Mouse (Mus musculus): ENCODE data around the gene Btaf1. TPM values are rescaled to one million over a fixed set of nuclear protein-coding genes. Genes with fewer than 3 reads are reported as not detected.

Btaf1 gene
- polyA plus RNA-seq, 1 experiment = 11.1 TPM

DNA sequence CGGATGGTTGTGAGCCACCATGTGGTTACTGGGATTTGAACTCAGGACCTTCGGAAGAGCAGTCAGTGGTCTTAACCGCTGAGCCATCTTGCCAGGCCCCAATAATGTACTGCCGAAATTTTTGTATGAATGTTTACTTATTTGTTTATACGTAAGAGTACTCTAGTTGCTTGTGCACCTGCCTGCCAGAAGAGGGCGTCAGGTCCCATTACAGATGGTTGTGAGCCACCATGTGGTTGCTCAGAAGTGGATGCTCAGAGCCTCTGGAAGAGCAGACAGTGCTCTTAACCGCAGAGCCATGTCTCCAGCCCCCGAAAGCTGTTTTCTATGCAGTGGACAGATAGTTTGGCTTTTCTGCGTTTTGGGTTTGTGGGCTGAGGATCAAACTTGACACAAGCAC lies 28.1 kb upstream of the Btaf1 start:
- Histone ChIP-seq H3K27ac (ENCODE audit: control insufficient read depth, insufficient read depth, low read depth, low read length, poor library complexity) (no peak overlapping the region), H3K4me3 (replicated peaks; ENCODE audit: control insufficient read depth, low read depth, low read length) (no peak overlapping the region), H3K4me1 (ENCODE audit: control insufficient read depth, insufficient read depth, low read length) (no peaks in the 10 kb centered on the region)
- WGBS = 69% methylated on average over 9 of the region's 9 CpGs
- TF ChIP-seq POLR2A (IDR thresholded peaks at IDR 0.05; ENCODE audit: borderline replicate concordance, control insufficient read depth, low read depth, low read length) (no peak), CTCF (IDR thresholded peaks at IDR 0.05; ENCODE audit: control insufficient read depth, insufficient read depth, low read length) (peak; percentile 51; the same call in 1 of the 2 replicates)

DNA sequence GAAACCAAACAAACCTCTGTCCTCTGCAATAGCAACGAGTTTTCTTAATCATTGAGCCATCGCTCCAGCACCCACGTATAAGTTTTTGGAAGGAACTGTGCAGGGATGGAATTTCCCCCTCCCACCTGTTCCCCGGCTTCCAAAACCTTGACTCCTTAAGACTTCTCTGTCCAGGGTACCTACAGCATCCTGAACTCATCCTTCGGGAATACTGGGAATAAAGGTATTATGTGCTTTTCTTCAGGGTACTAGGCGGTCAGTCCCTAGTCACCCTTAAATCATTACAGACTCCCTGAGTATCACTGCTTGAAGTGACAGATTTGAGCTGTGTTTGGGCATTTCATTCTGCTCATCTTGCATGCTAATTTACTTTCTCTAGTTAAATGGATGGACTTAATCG lies 22.5 kb upstream of the Btaf1 start:
- no peaks in the 10 kb centered on the region for H3K4me1 ChIP-seq (ENCODE audit: control insufficient read depth, insufficient read depth, low read length)
- H3K27ac ChIP-seq (ENCODE audit: control insufficient read depth, insufficient read depth, low read depth, low read length, poor library complexity) = no peak overlapping the region
- TF ChIP-seq POLR2A (IDR thresholded peaks at IDR 0.05; ENCODE audit: borderline replicate concordance, control insufficient read depth, low read depth, low read length) = no peak
- no peak for TF ChIP-seq CTCF (IDR thresholded peaks at IDR 0.05; ENCODE audit: control insufficient read depth, insufficient read depth, low read length)
- WGBS = 57% methylated on average over 7 of the region's 7 CpGs
- H3K4me3 ChIP-seq (replicated peaks; ENCODE audit: control insufficient read depth, low read depth, low read length) = no peak overlapping the region

- TF ChIP-seq CTCF (IDR thresholded peaks at IDR 0.05; ENCODE audit: control insufficient read depth, insufficient read depth, low read length) = no peak
- TF ChIP-seq POLR2A (IDR thresholded peaks at IDR 0.05; ENCODE audit: borderline replicate concordance, control insufficient read depth, low read depth, low read length) = no peak
- H3K27ac ChIP-seq (ENCODE audit: control insufficient read depth, insufficient read depth, low read depth, low read length, poor library complexity) = no peak overlapping the region
- WGBS = 4% methylated on average over 41 of the region's 41 CpGs
- H3K4me3 ChIP-seq (replicated peaks; ENCODE audit: control insufficient read depth, low read depth, low read length) = peak overlapping the region; percentile 55
- no peaks in the 10 kb centered on the region for H3K4me1 ChIP-seq (ENCODE audit: control insufficient read depth, insufficient read depth, low read length)
These were observed 21.5 kb upstream of the Btaf1 start for GRCm38 (mm10) chr19:36904211-36905007.

- Histone ChIP-seq H3K27ac (ENCODE audit: control insufficient read depth, insufficient read depth, low read depth, low read length, poor library complexity) (no peak overlapping the region), H3K4me1 (ENCODE audit: control insufficient read depth, insufficient read depth, low read length) (no peaks in the 10 kb centered on the region), H3K4me3 (replicated peaks; ENCODE audit: control insufficient read depth, low read depth, low read length) (no peak overlapping the region)
- WGBS = 81% methylated on average over 3 of the region's 3 CpGs
- TF ChIP-seq POLR2A (IDR thresholded peaks at IDR 0.05; ENCODE audit: borderline replicate concordance, control insufficient read depth, low read depth, low read length) (no peak), CTCF (IDR thresholded peaks at IDR 0.05; ENCODE audit: control insufficient read depth, insufficient read depth, low read length) (no peak)
These were observed 16.7 kb upstream of the Btaf1 start for GRCm38 (mm10) chr19:36909150-36909549.

GRCm38 (mm10) chr19:36909676-36910292 lies 16.1 kb upstream of the Btaf1 start:
- Histone ChIP-seq H3K4me3 (replicated peaks; ENCODE audit: control insufficient read depth, low read depth, low read length) (no peak overlapping the region), H3K4me1 (ENCODE audit: control insufficient read depth, insufficient read depth, low read length) (no peaks in the 10 kb centered on the region), H3K27ac (ENCODE audit: control insufficient read depth, insufficient read depth, low read depth, low read length, poor library complexity) (no peak overlapping the region)
- TF ChIP-seq CTCF (IDR thresholded peaks at IDR 0.05; ENCODE audit: control insufficient read depth, insufficient read depth, low read length) = peak; percentile 82
- TF ChIP-seq POLR2A (IDR thresholded peaks at IDR 0.05; ENCODE audit: borderline replicate concordance, control insufficient read depth, low read depth, low read length) = no peak
- WGBS = 24% methylated on average over 9 of the region's 9 CpGs

- no peak overlapping the region for H3K4me3 ChIP-seq (replicated peaks; ENCODE audit: control insufficient read depth, low read depth, low read length)
- TF ChIP-seq CTCF (IDR thresholded peaks at IDR 0.05; ENCODE audit: control insufficient read depth, insufficient read depth, low read length) (no peak), POLR2A (IDR thresholded peaks at IDR 0.05; ENCODE audit: borderline replicate concordance, control insufficient read depth, low read depth, low read length) (no peak)
- H3K27ac ChIP-seq (ENCODE audit: control insufficient read depth, insufficient read depth, low read depth, low read length, poor library complexity) = no peak overlapping the region
- no peaks in the 10 kb centered on the region for H3K4me1 ChIP-seq (ENCODE audit: control insufficient read depth, insufficient read depth, low read length)
- WGBS = 46% methylated on average over 12 of the region's 12 CpGs
These were observed 15.3 kb upstream of the Btaf1 start for GRCm38 (mm10) chr19:36910424-36911045.

DNA sequence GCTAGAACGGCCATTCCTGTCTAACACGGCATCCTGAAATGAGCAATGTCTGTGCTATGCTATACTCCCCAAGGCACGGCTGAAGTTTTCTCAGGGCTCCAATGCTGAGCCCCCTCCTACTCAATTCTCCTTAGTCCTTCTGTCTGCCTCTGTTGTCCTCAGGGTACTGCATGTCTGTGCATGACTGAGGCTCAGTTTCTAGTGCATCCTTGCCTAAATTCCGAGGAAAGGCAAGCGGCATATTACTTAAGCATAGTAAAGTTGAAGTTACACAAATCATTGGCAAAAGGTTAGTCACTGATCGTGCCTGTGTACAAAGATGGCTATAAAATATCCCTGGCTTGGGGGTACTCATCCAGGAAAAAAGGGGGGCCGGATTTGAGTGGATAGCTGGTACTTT lies 12.8 kb upstream of the Btaf1 start:
- WGBS = 75% methylated on average over 7 of the region's 7 CpGs
- TF ChIP-seq POLR2A (IDR thresholded peaks at IDR 0.05; ENCODE audit: borderline replicate concordance, control insufficient read depth, low read depth, low read length) (no peak), CTCF (IDR thresholded peaks at IDR 0.05; ENCODE audit: control insufficient read depth, insufficient read depth, low read length) (no peak)

DNA sequence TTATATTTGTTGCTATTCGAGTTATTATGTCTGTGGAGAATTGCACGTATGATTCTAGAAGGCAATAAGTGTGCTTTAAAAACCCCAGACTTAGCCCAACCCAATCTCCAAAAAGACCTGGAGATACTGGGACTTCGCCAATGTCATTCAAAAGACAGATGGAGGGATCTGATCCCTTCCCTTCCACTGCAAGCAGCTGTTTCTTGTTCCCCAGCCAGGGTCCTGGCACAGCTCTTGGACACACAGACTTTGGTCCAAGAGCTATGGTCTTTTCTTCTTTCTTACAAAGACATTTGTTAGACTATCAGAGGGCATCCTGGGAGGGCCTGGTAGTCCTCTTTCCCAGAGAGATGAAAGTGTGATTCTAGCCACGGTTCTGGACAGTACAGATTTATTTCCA lies 9.7 kb upstream of the Btaf1 start:
- Histone ChIP-seq H3K4me3 (replicated peaks; ENCODE audit: control insufficient read depth, low read depth, low read length) (no peak overlapping the region), H3K27ac (ENCODE audit: control insufficient read depth, insufficient read depth, low read depth, low read length, poor library complexity) (no peak overlapping the region), H3K4me1 (ENCODE audit: control insufficient read depth, insufficient read depth, low read length) (no peaks in the 10 kb centered on the region; the same call in 1 of the 2 replicates)
- no peak for TF ChIP-seq CTCF (IDR thresholded peaks at IDR 0.05; ENCODE audit: control insufficient read depth, insufficient read depth, low read length)
- TF ChIP-seq POLR2A (IDR thresholded peaks at IDR 0.05; ENCODE audit: borderline replicate concordance, control insufficient read depth, low read depth, low read length) = no peak
- 79% methylated on average over 4 of the region's 4 CpGs for WGBS

More for the DNA sequence above, 12.8 kb upstream of the Btaf1 start:
- Histone ChIP-seq H3K4me3 (replicated peaks; ENCODE audit: control insufficient read depth, low read depth, low read length) (no peak overlapping the region), H3K4me1 (ENCODE audit: control insufficient read depth, insufficient read depth, low read length) (no peaks in the 10 kb centered on the region; the same call in 1 of the 2 replicates), H3K27ac (ENCODE audit: control insufficient read depth, insufficient read depth, low read depth, low read length, poor library complexity) (no peak overlapping the region)
